Mouse (Mus musculus): ENCODE results near the gene Mycbp2.

GRCm38 (mm10) chr14:103233640-103234593 lies 112.7 kb downstream of the Mycbp2 start:
- TF ChIP-seq CTCF (IDR thresholded peaks at IDR 0.05; ENCODE audit: extremely low read depth, insufficient read length, insufficient replicate concordance, low read depth, low read length) (no peak), POLR2A (IDR thresholded peaks at IDR 0.05; ENCODE audit: low read depth, low read length) (no peak)

Data from small intestine, adult 2 months (tissue).